Mouse (Mus musculus) ovary, postnatal 10 days (tissue): ENCODE data around the gene Tigd3.
A peak's percentile ranks its signal among the peaks of the same experiment; 100 is the strongest.

Experiments used
- DNase-seq: peaks from one replicate; pipeline ENCODE4 v3.0.0; 2022; ENCODE audit warnings: low spot score

Gene Tigd3

GRCm38 (mm10) chr19:5877618-5878361 is 16.2 kb downstream of the Tigd3 start, which contains the start of gene Slc25a45:
TSS of gene Slc25a45 (plus strand) at chr19:5877808.
- DNase-seq: peak; percentile 35

GRCm38 (mm10) chr19:5874969-5875480 is 18.9 kb downstream of the Tigd3 start, which contains the start of gene Frmd8:
TSS of gene Frmd8 (minus strand) at chr19:5875274.
- peak; percentile 79 for DNase-seq

GRCm38 (mm10) chr19:5874391-5874968 is 19.5 kb downstream of the Tigd3 start:
- no peak for DNase-seq

GRCm38 (mm10) chr19:5872931-5873556 is 20.9 kb downstream of the Tigd3 start:
- no peak for DNase-seq

- DNase-seq: no peak
Observed at GRCm38 (mm10) chr19:5872528-5872927, 21.4 kb downstream of the Tigd3 start.

- DNase-seq: no peak
Observed at GRCm38 (mm10) chr19:5871683-5872082, 22.3 kb downstream of the Tigd3 start.

GRCm38 (mm10) chr19:5871273-5871672 is 22.7 kb downstream of the Tigd3 start:
- no peak for DNase-seq

GRCm38 (mm10) chr19:5868096-5868495 is 25.9 kb downstream of the Tigd3 start:
- no peak for DNase-seq

- DNase-seq: no peak
Observed at GRCm38 (mm10) chr19:5864710-5865398, 29.1 kb downstream of the Tigd3 start.

- no peak for DNase-seq
Observed at GRCm38 (mm10) chr19:5863776-5864175, 30.2 kb downstream of the Tigd3 start.

GRCm38 (mm10) chr19:5862335-5863085 is 31.4 kb downstream of the Tigd3 start:
- no peak for DNase-seq

GRCm38 (mm10) chr19:5856604-5857003 is 37.3 kb downstream of the Tigd3 start:
- DNase-seq: no peak

- DNase-seq: no peak
Observed at GRCm38 (mm10) chr19:5852035-5852722, 41.8 kb downstream of the Tigd3 start.

GRCm38 (mm10) chr19:5851481-5851971 is 42.4 kb downstream of the Tigd3 start:
- no peak for DNase-seq

GRCm38 (mm10) chr19:5850860-5851259 is 43.1 kb downstream of the Tigd3 start:
- no peak for DNase-seq

- DNase-seq: peak; percentile 83
Observed at GRCm38 (mm10) chr19:5849843-5850527, 44.0 kb downstream of the Tigd3 start.

- DNase-seq: no peak
Observed at GRCm38 (mm10) chr19:5848826-5849672, 44.9 kb downstream of the Tigd3 start.

- DNase-seq: no peak
Observed at GRCm38 (mm10) chr19:5848032-5848825, 45.7 kb downstream of the Tigd3 start.
